Mouse (Mus musculus) thymus, postnatal 14 days (tissue): ENCODE results near the gene Atr.

Experiments used
- DNase-seq: peaks from one replicate; pipeline ENCODE4 v3.0.0; 2021

The Atr gene

GRCm38 (mm10) chr9:95857414-95858026 lies at the start of gene Atr:
TSS of gene Atr (plus strand) at chr9:95857597.
- DNase-seq = peak; percentile 98

- no peak for DNase-seq
These were observed 47.8 kb upstream of the Atr start for GRCm38 (mm10) chr9:95809596-95809995.

DNA sequence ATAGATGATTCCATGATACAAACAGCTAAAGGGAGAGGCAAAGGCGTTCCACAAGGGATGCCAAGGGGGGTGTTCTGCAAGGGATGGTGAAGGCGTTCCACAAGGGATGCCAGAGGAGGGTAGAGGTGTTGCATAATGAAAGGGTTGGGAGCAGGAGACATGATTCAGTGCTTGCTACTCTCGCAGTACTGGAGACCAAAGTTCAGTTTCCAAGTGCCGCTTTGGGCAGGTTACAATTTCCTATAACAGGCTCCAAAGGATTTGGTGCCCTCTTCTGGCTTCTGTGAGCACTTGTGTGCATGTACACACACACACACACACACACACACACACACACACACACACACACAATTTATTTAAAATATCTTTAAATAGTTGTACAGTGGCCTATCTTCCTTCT lies 45.6 kb upstream of the Atr start:
- DNase-seq = no peak

DNA sequence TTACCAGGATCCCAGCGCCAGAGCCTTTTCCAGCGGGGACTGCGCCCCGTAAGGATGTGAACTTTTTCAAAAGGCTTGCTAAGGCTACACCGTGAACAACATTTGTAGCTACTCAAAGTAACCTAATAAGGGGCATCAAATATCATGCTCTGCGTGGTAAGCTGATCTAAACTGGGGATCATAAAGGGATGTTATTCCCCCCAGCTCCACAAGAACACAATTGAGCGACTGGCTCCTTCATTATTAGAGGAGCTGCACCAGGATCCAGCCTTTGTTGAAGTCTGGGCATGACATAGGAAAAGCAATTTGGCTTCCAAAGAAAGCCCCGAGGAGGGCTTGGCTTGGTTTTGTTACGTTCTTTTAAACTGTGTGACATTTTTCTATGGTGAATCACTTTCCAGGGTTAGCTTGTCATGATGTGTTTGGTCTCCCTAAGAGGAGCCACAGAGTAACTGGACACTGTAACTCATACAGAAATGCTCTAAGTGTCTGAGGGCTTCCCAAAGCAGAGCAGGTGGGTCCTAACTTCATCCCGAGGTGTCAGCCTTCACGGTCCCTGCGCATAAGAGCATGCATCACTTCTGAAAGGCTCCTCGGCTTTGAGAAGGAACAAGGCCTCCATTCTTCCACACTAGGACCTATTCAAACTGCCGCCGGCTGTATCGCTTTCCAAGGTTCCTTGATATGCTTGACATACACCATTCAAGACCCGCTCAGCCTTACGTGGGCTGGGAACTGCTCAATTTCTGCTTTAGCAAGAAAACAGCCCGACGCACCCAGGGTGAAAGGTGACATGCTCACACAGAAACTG lies 43.5 kb upstream of the Atr start:
- DNase-seq = no peak

DNA sequence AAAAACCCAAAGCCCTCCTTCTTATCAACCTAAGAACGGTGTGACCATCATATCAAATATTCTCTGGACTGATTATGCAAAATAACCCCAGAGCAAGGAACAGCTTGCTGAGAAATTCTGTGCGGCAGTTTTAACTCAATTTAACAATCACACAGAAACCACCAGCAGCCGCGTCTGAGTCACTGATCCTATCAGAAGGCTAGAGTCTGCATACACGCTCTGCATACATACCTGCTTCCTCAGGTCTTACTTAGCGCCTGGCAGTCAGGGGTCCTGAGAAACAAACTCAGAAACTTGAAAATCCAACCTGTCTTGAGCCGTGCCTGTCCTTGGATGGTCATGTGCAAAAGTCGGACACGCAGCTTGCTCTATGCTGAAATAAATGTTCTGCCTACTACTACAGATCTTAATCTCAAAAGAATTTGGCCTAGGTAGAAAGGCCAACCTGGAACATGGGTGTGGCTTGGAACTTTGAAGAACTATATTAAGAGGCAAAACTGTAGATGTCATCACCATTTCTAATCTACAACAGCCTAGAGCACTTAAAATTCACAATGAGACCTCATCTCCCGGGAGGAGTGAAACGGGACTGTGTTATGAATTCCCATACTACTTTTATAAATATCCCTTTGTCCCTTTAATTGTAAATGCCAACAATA lies 42.3 kb upstream of the Atr start:
- DNase-seq = no peak

GRCm38 (mm10) chr9:95815706-95816105 lies 41.7 kb upstream of the Atr start:
- no peak for DNase-seq

DNA sequence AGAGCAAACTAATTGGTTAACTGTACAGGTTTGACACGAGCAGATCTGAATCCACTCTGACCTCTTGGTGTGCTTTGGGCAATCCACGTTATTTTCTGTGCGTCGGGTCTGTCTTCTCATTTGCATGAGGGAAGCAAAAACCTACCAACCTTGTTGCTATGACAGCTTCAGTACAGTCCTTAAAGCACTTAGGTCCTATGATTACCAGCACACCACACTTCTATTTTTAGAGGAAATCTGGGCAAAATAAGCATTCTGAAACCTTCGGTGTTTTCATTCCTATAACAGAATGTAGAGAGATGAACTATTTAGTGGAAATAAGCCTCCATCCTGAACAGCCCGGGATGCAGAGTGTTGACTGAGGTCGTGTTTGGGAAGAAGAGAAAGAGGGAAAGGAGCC lies 34.9 kb upstream of the Atr start:
- no peak for DNase-seq

DNA sequence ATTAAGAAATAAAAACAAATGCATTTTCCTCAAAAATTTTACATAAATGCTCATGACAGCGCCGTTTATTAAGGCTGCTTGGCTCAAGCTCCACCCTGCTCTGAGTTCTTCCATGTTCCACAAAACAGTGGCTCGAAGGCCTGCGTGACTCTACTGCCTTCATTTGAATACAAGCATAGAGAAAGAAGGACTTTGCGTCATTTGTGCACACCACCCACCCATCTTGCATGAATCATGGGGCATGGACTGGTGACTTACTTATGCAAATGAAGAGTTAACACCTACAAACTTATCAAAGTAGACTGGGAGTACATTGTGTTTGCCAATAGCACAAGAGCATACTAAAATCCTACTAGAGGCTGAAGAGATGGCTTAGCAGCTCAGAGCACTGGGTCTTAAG lies 29.8 kb upstream of the Atr start:
- DNase-seq = no peak

DNA sequence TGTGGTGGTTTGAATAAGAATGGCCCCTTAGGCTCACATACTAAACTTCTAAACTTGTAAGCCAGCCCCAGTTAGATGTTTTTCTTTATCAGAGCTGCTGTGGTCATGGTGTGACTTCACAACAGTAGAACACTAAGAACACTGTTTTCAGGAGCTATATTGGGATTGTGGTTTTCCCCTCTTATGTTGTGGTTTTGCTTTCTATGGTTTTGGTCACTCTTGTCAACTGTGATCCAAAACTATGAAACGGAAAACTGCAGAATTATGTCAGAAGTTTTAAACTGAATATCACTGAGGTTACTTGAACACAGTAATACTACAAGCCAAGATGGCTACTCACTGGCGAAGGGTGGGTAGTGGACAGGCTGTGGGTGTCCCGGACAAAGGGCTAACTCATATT lies 24.6 kb upstream of the Atr start:
- DNase-seq = no peak

DNA sequence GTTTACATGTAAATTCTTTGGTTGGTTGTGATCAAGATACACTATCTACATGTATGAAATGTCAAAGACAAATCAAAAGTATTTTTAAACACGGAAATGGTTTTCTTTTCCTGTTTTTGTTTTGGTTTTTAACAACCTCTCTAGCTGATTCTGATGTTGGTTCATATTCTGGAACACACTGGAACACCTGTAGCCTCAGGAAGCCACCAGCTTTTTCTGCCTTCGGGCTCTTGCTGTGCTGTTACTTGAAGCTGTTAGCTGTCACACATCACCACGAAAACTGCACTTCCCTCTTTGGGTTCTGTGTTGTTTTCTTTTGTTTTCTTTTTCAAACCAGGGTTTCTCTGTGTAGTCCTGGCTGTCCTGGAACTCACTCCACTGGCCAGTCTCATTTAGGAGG lies 22.6 kb upstream of the Atr start:
- DNase-seq = no peak

DNA sequence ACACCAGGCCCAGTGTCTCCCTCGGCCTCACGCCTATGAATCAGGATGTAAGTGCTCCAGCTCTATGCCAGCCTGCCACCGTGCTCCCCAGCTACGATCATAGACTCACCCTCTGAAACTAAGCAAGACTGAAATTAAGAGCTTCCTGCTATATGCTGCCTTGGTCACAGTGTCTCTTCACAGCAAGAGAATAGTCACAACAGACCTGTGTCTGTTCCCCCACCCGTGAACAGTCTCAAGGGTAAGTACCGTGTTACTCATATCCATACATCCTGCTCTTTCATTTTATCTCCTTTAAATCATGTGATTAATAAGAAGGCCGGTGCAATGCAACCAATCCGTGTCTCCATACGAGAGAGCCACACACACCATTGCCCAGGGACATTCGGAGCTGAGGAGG lies 21.7 kb upstream of the Atr start:
- no peak for DNase-seq

DNA sequence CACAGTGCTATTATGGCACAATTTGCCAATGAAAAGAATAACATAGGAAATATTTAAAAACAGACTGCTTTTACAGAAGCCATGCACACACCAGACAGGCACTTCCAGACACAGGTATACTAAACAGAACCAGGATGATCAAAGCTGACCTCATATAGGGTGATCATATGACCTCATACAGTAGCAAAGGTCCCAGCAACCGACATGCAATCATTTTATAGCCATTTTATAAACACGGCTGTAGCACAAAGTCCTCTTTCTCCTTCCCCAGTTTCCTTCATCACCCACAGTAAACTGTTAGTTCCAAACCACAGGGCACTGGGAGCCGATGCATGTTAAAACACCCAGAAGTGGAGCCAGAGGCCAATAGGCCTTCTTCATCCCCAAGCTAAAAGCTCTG lies 18.0 kb upstream of the Atr start:
- no peak for DNase-seq

- peak; percentile 87 for DNase-seq
These were observed 12.5 kb upstream of the Atr start, which contains the start of gene Pls1 for GRCm38 (mm10) chr9:95844825-95845460. TSS of gene Pls1 (minus strand) at chr9:95845311.

DNA sequence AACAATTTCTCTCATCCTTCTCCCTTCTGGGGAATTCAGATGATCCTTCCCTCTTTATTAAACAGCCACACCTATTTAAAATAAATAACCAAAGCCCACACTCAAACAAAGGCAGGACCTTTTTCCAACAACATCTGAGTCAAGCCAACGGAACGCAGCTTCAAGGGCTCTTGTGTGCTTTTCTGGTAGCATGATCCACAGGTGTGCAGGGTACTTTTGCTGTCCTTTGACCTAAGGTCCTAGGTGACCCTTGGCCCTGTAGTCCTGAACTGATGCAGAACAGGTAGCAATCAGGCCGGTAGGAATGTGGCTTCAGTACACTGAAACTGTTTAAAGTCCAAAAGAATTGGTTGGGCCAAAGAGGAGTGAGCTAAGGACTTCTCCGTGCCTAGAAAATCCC lies 11.7 kb upstream of the Atr start:
- DNase-seq = no peak

DNA sequence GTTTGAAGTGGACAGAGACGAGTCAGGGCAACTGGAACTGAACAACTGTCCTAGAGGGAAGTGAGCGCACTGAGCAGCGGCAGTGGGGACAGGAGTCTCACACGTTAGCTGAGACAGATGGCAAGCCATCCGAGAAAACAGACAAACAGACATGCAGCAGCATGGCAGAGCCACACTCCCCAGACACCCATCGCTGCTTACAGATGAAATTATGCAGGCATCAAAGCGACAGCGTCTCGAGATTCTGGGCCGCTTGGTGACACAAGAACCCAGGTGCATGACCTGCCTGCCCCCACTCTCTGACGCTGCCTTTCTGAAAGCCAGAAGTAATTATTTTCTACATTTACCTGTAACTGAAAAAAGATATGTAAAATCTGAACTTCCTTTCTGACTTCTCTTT lies 5.7 kb upstream of the Atr start:
- DNase-seq = no peak

DNA sequence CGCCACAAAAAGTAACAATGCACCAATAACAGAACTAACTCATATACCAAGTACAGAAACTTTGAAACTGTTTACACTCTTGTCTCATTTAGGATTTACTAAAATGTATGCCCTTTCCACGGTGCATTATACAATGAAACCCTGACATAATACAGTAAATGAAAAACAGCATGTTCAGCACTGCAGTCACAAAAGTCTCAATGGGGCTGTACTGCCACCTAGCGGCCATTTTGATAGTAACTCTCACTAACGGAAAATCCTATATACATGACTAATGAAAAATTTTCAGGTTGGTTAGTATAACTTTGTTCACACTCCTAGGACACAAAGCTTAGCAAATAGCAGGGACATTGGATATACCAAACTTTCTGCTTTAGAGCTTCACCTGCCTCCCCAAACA lies 4.5 kb upstream of the Atr start:
- DNase-seq = peak; percentile 78

- DNase-seq = no peak
These were observed 2.5 kb upstream of the Atr start for GRCm38 (mm10) chr9:95854891-95855290.

GRCm38 (mm10) chr9:95856004-95856403 lies 1.4 kb upstream of the Atr start:
- no peak for DNase-seq

DNA sequence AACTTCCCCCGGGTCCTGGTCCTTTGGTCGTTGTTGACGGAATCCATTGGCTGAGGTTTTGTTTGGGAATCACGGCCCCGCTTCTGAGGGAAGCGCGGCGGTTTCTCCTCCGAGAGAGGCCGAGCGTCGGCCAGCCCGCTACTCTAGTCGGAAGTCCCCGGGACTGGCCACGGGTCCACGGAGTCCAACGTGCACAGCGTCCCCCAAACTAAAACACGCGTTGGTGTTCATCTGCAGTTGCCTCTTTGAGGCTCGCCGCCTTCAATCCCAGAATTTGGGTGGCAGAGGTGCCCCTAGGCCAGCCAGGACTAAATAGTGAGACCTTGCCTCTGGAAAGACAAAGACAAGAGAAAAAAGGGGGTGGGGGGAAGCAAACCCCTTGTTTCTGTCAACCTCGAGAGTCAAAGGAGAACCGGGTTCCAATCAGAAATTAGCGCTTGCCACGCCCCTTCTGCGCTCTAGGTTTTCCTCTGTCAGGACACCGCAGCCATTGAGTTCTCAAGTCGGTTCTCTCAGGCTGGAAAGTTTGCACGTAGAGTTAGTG lies 702 bp downstream of the Atr start:
- peak; percentile 45 for DNase-seq

DNA sequence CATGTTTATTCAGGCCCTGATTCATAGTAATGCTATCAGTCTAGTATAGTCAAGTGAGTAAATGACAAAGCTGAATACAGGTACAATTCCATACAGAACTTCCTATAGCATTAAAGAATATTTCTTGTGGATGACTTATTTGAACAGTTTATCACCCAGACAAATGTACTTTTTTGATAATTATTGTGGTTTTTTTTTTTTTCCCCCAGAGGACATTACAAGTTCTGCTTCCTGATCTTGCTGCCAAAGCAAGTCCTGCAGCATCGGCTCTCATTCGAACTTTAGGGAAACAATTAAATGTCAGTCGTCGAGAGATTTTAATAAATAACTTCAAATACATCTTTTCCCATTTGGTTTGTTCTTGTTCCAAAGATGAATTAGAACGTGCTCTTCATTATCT lies 20.8 kb downstream of the Atr start:
- DNase-seq = no peak

GRCm38 (mm10) chr9:95882751-95883150 lies 25.4 kb downstream of the Atr start:
- DNase-seq = no peak

DNA sequence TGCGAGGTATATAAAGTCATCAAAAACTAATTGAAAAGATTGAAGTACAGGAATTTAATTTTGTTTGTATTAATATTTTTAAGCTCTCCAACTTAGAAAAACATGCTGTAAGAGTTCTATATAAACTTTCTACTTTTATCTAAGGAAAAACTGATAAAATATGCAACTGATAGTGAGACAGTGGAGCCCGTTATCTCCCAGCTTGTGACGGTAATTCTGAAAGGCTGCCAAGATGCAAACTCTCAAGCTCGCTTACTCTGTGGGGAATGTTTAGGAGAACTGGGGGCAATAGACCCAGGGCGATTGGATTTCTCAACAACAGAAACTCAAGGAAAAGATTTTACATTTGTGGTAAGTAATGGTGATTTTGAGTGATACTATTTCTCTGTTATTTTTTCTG lies 40.0 kb downstream of the Atr start:
- DNase-seq = no peak

GRCm38 (mm10) chr9:95932855-95933254 lies 75.5 kb downstream of the Atr start:
- peak; percentile 27 for DNase-seq
